Mouse (Mus musculus) left cerebral cortex, adult 8-10 months (tissue): ENCODE measurements around the gene Plscr1. TPM values are rescaled to one million over a fixed set of nuclear protein-coding genes. Genes with fewer than 3 reads are reported as not detected.

Experiments
- DNase-seq, 2 experiments: peaks; one replicate each; pipeline ENCODE4 v3.0.0; 2022; ENCODE audit warnings: low spot score in 2 of 2
- total RNA-seq, 4 experiments: library from RNA; stranded (reverse); gene quantifications; 2 replicates each; pipeline ENCODE4 v1.2.4; 2022

Gene Plscr1
- total RNA-seq = 1 to 10 TPM; 1.7 to 2.4 (median 2.4) TPM

DNA sequence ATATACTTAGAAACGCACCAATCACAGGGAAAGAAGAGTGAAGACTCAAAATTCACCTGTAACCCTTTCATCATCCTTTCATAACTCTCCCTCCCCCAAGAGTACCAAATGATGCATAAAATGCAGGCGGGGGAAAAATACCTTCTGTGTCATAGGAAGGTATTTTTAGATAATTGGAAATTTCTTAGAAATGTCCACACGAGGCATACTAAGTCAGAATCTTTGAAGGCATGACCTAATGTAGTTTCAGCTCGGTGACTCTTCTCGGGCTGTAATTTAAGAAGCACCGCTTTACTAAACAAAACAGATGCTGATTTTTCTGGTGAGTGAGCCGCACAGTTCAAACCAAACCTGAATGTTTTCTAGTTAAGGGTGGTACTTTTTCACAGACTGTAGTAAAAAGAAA is at the start of gene Plscr1:
Gene Plscr1, plus strand, starts transcription at position 304 of the 406 bp plus-strand sequence.
- DNase-seq = no peak

DNA sequence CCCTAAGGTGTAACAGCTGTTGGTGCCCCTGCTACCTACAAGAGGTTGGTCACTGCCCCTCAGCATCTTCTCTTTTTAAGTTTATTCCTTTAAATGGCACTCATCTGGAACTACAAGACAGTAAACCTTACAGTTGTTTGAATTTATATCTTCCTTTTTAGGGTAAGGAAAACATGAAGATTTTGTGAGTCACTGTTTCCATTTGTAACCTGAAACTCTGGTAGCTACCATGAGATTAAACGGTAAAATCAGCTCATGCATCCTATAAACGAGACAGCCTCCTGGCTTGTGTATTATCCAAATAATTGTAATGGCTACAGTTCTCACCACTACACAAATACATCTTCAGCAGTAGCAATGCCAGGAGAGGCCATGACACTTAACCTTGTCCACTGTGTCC is 45.2 kb upstream of the Plscr1 start:
- no peak for DNase-seq

GRCm38 (mm10) chr9:92207307-92207706 is 42.2 kb upstream of the Plscr1 start:
- no peak for DNase-seq

DNA sequence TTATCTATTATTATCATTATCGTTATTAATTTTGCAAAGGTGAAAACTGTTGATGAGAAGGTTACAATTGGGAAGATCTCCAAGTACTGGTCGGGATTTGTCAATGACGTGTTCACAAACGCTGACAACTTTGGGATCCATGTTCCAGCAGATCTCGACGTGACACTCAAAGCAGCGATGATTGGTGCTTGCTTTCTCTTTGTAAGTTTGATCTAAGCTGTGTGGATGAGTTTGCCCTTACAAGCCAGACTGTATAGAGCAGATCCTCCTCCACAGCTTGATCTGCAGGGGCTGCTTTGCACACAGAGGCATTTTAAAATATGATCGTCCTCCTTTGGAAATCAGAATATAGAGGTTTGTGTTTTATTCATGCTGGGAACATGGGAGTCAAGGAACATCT is 41.8 kb upstream of the Plscr1 start:
- DNase-seq = no peak

- no peak for DNase-seq
Observed at GRCm38 (mm10) chr9:92209850-92210249, 39.7 kb upstream of the Plscr1 start.

- DNase-seq = no peak
Observed at GRCm38 (mm10) chr9:92210386-92210967, 39.1 kb upstream of the Plscr1 start.

GRCm38 (mm10) chr9:92211048-92211447 is 38.5 kb upstream of the Plscr1 start:
- DNase-seq = no peak

DNA sequence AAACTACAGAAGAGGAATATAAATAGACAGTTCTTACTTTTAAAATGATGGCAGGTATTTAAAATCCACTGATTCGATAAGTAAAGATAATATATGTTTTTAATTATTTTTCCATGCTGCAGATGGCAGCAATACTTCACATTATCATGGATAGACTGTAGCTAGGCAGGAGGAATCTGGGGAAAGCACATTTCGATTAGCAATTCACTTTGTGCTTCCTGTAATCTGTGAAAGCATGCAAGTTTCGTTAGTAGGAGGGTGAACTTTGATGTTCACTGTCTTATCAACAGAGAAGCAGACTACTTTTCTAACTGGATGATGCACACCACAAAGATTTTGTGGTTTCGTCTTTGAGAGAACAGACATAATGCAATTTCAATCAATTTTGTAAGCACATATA is 32.1 kb upstream of the Plscr1 start:
- DNase-seq = no peak

GRCm38 (mm10) chr9:92217896-92218295 is 31.7 kb upstream of the Plscr1 start:
- no peak for DNase-seq

GRCm38 (mm10) chr9:92220151-92220550 is 29.4 kb upstream of the Plscr1 start:
- no peak for DNase-seq

- DNase-seq = no peak
Observed at GRCm38 (mm10) chr9:92221480-92221879, 28.1 kb upstream of the Plscr1 start.

GRCm38 (mm10) chr9:92224598-92225231 is 24.8 kb upstream of the Plscr1 start:
- no peak for DNase-seq

GRCm38 (mm10) chr9:92226127-92226655 is 23.4 kb upstream of the Plscr1 start:
- no peak for DNase-seq

DNA sequence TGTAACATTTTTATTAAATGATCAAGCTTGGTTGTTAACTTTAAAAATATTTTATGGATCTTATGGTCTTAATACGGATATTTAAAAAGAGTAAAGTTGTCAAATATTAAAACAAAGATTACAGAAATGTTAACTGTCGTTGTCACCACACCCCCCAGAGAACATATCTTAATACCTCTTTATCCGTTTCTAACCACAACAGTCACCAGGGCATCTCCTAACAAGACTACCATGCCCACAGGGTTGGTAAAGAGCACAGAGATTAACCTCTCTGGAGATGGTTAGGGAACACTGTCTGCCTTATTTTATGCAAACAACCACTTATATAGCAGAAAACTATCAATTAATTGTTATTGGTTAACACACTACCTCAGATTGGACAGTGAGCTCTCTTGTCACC is 22.8 kb upstream of the Plscr1 start:
- DNase-seq = no peak

DNA sequence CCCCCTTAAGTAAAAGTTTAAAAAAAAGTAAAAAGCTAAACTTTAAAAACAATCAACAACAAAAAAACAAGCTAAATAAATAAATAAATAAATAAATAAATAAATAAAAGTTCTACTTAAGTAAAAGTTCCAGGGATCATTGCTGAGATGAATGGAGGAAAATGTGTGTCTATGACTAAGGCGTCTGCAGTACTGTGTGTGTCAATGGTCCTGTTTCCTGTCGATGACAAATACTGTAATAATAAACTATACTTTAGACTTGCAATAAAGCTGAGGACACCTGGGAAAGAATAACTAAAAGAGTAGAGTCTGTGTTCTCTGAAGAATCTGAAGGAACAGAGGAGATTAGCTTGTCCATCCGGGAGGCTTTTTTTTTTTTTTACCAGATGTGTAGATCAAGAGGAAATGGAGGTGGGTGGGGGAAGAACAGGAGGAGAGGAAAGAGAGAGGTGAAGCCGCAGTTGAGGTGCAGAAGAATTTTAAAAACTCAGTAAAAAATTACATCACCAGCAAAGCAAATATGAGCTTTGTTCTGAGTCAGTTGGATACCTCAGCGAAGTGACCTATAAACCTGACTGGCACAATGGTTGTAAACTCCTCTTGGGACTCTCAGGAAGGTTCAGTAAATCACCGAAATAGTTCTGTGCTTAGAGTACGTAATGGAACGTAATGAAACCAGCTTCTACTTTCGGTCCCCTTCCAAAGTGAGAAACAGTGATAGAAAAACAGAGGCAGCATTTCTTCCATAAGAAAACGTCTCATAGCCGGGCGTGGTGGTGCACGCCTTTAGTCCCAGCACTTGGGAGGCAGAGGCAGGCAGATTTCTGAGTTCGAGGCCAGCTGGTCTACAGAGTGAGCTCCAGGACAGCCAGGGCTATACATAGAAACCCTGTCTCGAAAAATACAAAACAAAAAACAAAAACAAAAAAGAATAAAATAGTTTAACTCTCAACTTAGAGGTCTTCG is 20.4 kb upstream of the Plscr1 start:
- no peak for DNase-seq

GRCm38 (mm10) chr9:92229833-92230205 is 19.7 kb upstream of the Plscr1 start:
- no peak for DNase-seq

DNA sequence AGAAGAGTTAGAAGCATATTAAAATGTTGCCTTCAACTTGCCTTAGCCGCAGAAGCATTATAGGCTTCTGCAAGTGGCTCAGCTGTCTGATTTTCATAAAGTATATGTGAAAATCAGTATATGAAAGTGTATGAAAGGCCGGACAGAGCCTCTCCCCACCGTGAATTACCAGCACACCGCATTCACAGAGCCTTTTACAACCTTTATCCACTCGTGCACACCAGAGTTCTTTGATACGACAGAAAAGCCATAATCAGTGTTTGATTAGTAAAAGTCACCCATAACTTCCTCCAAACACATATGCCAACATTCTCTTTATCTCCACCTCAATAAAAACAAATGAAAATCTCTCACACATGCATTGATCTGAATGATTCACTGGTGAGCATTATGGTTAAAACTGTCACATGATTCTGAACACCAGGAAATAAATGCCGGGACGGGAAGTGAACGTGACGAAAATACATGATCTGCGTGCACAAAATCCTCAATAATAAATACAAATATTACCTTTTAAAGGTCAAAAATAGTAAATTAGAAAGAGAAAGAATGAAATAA is 14.6 kb upstream of the Plscr1 start:
- no peak for DNase-seq

- DNase-seq = no peak
Observed at GRCm38 (mm10) chr9:92248773-92249446, 640 bp upstream of the Plscr1 start.

- DNase-seq = peak; percentile 9 to 10
Observed at GRCm38 (mm10) chr9:92249987-92250772, 630 bp downstream of the Plscr1 start.

DNA sequence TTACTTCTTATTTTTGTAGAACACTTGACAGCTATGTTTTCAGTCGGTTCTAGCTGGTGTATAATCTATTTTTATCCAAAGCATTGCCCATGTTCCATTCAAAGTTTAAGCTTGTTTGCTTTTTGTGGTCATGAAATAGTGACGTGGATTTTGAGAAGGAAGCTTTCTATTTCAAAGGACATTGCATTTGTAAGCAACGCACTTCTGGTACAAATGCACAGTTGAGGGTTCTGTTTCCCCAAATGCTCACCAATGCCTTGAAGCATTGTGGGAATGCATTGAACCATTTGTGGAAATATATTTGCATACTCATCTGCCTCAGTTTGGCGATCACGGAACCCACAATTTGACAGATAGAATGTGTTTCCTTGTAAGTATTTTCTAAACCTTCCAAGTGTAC is 3.2 kb downstream of the Plscr1 start:
- no peak for DNase-seq
